Mouse (Mus musculus): ENCODE measurements at regions not wholly inside any gene's neighbourhood (a gene's known extent, or its start where the extent isn't known, plus 50 kb on each side); places are given as distances from the start of the nearest gene placed in this dataset.

DNA sequence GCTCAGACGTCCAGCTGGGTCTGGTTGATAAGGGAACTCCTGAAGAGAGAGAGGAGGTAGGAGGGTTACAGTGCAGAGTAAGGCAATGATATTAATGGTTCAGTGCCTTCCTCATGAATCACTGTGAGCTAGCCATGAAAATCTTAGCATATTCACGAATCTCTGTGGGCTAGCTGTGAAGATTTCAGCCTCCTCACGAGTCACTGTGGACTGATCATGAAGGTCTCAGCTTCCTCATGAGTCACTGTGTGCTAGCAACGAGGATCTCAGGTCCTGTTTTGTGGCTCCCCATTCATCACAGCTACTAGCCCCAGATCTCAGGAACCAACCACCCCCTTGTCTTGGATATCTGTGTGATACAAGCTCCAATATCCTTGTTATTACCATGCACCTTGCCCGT lies 191.4 kb downstream of the Rap2a start:
- no peak for DNase-seq

DNA sequence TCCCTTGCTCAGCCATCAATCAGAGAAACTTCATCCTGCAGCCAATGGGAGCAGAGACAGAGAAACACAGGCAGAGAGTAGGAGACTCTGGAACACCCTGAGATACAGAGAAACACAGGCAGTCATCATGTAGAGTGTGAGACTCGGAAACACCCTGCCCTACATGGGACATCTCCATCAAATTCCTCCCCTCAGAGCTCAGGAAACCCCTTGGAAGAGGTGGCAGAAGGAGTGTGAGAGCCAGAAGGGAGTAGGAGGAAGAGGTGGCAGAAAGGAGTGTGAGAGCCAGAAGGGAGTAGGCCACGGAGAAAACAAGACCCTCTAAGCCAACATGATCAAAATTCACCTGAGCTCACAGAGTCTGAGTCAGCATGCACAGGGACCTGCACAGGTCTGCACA lies 197.5 kb downstream of the Rap2a start:
- DNase-seq, result no peak

DNA sequence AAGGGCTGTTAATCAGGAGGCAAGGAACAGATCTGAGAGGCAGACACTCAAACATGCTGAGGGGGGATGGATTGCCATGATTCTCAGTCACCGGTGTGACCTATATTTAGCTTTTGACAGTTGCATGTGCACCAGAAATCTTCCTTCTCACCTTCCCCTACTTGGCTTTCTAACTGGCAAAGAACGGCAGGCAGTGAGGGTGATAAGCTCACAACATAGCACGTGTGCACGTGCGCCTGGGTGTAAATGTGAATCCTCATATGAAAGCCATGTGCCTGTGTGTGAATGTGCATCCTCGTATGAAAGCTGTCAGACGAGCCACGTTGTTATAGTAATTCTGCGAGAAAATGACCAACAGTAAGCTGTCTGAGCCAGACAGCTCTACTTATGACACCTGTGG lies 200.3 kb downstream of the Rap2a start:
- DNase-seq, result no peak

DNA sequence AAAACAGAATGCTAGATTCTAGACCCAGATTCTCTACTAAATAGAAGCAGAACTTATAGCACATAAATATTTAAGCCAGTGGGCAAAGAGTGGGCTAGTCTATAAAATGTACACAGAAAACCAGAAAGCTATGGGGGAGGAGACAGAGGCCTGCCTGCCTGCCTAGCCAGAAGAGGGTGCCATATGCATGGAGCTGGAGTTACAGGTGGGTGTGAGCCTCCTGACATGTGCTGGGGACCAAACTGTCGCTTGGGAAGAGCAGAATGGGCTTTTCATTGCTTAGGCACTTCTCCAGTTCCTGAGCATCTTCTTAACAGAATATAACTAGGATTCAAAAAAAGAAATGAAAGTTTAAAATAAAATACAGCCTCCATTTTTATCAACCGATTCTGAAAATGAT lies 200.8 kb downstream of the Rap2a start:
- no peak for DNase-seq

DNA sequence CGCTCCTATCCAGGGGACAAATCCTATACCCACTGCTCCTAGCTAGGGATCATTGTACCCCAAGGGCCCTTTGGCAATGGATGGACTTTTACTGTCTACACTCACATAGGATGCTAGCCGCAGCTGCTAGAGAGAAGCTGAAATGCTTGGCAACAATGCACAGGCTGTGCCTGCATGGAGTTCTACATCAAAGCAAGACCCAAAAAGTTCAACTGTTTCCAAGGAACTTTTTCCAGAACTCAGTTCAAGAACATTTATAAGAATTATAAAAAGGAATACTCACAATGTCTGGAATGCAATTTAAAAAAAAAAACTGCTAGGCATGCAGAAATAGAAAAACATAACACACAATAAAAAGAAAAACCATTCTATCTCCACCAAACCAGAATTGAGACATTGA lies 202.0 kb downstream of the Rap2a start:
- DNase-seq, result no peak

DNA sequence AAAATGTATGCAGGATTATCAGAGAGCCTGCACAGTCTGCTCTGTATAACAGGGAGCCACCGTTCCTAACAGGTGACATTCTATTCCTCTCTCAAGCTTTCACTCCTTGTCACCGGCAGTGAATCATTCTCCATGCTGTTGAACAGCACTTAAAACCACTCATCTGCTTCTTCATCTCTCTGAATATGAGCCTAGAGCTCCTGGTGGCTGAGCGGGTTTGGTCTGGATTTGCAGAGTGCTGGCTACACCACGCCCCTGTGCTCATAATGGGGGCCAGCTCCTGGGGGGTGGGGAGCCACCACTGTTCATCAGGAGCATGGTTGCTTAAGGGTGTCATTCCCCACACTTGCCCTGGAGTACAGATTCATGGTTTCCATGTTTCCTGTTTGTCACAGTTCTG lies 207.0 kb downstream of the Rap2a start:
- DNase-seq, result no peak

DNA sequence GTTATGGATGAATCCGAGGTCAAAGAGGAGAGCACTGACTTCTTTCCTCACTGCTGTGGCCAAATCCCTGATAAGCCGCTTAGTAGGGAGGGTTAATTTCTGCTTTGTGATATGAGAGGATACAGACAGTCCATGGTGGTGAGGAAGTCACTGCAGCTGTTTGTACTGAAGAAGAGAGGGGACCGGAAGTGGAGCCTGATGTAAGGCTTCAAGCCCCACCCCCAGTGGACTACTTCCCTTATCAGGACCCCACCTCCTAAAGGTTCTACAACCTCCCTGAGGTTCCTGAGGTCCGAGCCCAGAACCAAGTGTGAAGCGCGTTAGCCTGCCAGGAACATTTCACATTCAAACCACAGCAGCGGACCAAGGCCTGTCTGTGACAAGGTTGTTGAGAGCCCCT lies 207.6 kb downstream of the Rap2a start:
- DNase-seq, result no peak

DNA sequence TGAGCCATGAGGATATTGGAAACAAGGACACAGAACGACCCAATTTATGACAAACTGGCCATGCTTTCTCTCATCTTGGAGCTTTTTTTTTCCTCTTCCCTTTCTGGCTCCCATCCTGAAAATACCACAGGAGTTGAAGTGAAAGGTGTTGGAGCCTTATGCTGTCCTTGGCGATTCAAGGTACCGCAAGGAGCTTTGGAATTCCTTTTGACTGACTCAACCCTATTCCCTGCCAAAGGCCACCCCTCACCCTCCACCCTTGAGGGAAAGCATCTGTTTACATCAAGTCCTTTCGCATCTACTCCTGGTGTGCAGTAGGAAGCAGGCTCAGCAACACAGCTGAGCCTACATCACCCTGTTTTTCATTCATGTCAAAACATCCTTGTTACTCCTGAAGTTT lies 208.5 kb downstream of the Rap2a start:
- no peak for DNase-seq

DNA sequence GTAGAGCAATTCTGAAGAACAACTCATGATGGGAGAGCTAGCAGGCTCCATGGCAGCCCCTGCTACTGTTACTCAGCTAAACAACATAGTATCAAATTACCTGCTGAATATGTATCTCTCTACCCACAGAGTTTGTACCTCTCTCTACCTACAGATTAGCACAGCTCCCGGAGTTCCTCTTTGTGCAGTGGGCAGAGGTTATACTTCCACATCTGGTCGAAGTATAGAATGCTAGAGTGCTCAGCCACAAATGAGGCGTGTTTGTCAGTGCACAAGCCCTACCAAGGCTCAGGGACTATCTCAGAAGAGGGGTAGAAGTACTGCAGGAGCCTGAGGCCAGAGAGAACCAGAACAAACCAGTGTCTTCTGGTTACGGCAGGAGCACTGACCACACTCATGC lies 211.6 kb upstream of the Ipo5 start:
- DNase-seq, result no peak

DNA sequence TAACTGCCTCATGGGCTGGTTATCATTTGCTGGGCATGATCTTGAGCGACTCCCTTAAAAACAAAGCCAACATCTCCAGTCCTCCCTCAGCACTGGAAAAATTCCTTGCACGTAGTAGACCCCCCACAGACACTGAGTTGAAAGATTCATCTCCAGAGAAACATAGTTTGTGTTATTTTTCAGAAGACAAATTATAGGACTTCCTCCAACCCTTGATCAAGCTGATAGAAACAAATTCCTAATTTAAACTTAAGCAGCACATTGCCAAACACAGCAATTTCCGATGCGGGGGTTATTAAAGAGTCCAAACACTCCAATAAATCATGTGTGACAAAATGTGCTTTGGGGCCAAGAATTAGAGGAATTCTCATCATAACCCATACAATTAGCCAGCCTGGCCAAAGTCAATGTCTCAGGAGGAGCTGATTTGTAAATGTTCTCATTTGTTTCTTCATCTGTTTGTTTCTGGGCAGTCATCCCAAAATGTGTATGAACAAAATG lies 205.7 kb upstream of the Ipo5 start:
- no peak for DNase-seq

DNA sequence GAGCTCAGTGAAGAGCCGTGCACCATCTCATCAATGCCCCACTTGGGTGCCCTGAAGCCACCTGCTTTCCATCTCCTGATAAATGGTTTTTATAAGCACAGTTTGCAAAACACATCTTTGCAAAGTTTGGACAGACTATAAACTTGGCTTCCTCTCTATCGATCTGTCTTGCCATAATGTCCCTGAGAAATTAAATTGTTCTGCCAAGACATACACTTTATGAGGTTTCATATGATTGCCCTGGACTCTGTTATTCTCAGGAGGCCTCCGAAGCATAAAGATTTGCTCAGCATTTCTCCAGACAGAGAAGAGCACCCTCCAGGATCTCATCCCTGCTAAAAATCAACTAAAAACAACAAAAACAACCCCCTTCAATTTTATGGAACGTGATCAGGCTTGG lies 200.2 kb upstream of the Ipo5 start:
- no peak for DNase-seq

DNA sequence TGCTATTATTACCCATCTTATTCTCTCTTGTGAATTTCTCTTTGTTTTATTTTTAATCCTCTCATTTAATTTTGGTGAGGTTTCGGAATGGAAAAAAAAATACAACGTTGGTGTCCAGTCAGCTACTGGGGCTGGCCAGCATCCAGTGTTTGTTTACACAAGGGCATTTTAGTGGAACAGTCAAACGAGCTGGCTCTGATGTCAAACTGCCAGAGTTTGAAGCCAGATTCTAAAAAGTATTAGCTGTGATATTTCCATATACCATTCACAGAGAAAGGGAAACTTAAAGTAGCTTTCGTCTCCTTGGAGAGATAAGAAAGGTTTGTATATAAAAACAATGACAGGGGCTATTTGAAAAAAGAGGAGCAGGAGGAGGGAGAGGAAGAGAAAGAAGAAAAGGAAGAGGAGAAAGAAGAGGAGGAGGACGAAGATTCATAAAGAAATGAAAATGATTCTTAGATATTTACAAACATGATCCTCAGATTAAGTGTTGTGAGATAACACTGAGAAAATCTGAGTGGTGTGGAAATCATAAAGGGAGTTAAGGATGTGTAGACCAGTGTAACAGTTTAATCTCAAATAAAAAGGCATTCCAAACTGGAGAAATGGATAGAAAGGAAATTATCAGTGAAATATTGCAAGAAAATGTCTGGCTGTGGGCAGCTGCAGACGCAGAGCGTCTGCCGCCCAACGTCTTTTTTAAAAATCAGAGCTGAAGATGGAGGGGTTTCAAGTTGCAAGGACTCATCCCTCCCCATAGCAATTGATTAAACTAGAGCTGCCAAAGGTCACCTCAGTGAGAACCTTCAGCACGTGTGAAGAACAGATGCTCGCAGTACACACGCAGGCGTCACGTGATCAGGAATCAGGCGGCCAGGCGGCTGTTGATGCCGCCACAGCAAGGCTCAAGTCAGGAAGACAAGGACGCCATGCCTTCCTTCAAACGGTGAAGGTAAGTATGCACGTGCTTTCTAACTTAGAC lies 190.3 kb upstream of the Ipo5 start:
- DNase-seq, result no peak

DNA sequence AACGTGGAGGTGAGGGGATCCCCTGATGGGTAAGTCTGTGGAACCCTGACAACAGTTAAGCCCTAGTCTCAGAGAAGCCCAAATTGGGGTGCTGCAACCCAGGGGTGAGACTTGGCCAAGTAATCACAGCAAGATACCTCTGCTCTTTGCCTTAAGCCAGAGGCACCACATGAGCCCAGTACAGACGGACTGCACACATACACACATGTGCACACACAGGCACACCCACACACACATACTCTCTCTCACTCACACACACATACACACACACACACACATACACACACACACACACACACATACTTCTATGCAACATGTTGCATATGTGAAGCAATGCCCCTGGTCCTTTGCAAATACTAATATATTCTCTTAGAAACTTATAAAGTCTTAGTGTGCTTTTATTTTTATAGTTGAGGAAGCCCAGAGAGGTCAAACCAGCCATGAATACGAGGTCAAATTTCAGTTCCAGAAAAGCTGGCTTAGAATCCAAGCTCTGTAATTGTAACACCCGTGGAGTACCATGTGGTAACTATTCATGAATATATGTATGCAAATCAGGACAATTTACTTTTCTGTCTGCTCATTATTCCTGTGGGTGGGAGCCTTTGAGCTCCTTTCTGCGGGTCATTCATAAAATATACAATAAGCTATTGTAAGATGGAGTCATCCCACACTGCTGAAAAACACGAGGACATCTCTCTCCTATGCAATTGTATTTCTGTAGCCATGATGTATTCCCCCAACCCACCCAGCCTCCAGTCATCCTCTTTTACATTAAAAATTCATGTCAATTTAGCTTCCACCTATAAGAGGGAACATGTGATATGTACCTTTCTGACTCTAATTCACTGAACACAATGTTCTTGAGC lies 189.2 kb upstream of the Ipo5 start:
- no peak for DNase-seq

DNA sequence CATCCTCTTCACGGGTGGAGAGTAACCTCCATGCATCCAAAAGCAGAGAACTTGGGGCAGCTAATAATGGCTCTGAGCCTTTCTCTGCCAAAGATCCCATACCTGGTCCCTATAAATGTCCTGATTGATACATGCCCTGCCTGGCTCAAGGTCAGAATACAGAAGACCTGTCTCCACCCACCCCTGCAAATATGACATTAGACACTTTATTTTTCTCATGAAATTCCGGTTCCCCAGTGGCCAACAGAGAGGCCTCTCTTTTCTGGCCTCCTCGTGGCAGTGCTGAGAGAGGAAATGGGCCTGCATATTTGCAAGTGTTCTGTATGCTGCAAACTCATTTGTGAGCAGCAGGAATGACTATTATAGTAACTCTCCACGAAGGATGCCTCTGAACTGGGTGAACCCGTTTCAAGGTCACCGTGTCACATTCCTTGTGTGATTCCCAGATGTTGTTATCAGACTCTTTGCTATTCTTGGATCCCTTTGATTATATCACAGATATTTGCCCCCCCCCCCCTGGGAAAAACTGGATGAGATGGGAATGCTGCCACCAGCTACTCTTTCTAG lies 188.4 kb upstream of the Ipo5 start:
- no peak for DNase-seq

DNA sequence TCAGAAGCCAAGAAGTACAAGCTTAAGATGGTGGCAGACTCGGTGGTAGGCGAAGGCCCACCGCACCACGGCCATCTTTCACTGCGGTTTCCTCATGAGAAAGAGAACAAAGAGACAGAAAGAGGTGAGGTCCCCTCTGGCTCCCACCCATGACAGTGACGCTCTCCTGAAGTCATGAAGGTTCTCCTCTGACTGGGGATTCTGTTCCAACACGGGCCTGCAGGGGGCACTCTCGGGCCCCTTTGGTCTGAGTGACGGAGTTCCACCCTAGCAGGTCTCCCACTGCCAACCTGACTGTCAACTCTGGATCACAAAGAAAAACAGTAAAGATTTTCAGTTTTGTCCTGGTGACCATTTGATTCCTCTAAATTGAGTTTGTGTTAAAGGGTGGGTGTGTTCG lies 182.9 kb upstream of the Ipo5 start:
- no peak for DNase-seq

DNA sequence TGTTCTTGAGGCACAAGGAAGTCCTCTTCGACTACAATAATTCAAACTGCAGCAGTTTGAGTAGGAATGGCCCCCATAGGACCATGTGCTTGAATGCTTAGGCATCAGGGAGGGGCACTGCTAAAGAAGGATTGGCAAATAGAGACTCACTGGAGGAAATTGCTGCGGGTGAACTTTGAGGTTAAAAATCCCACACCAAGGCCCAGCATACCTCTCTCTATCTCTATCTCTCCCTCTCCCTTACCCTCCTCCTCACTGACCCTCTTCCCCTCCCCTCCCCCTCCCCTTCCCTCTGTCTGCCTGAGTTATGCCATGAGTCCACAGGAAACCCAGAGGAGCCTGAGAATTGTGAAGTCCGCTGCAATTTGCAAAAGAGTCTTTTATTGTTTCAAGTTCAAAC lies 180.8 kb upstream of the Ipo5 start:
- no peak for DNase-seq

DNA sequence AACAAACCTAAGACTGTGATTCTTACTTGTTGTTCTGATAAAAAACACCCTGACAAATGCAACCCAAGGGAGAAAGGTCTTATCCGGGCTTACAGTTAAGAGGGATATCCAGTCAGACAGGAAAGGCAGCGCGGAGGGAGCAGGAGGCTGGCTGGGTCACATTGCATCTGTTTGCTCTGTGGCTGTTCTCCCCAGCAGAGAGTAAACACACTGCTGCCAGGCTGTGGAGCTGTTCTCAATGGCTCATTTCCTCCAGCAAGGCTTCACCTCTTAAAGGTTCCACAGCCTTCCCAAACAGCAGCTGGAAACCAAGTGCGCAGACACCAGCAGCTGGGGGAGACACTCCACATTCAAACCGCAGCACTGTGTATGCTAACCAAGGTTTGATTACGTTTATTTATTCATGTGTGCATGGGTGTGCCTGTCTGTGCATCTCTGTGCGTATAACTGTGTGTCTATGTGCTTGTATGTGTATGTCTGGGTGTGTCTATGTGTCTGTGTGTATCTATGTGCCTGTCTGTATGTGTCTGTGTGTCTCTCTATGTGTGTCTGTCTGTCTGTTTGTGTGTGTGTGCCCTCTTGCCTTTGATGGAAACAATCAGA lies 179.2 kb upstream of the Ipo5 start:
- DNase-seq, result no peak

DNA sequence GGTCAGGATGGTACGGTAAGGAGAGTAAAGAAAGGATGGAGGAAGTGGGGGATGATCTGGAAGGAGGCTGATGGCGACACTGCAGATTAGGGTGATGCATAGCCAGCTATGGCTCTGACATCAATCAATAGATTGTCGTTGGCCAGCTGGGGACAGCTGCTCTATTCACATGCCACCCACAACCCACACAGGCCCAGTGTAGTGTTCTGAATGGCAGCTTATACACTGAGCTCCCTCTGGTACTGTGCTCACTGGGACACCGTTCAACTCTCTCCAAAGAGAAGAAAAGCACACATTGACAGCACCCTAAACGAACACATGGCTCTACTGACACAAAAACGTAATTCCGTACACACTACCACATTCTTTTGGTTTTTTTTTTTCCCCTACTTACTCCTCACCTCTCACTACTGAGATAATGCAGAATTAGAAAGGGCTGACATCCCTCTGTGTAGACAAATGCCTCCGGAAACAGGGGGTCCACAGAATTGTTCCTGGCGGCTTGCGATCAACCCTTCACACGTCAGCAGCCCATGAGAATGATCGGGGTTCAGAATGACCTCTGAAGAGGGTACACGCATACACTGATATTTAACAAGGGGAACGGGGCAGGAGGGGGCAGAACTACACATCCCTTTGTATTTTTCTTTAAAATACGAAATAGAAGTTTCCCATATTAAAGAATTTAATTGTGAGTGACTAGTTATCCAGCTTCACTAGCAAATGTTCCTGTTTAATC lies 178.5 kb upstream of the Ipo5 start:
- DNase-seq, result no peak

DNA sequence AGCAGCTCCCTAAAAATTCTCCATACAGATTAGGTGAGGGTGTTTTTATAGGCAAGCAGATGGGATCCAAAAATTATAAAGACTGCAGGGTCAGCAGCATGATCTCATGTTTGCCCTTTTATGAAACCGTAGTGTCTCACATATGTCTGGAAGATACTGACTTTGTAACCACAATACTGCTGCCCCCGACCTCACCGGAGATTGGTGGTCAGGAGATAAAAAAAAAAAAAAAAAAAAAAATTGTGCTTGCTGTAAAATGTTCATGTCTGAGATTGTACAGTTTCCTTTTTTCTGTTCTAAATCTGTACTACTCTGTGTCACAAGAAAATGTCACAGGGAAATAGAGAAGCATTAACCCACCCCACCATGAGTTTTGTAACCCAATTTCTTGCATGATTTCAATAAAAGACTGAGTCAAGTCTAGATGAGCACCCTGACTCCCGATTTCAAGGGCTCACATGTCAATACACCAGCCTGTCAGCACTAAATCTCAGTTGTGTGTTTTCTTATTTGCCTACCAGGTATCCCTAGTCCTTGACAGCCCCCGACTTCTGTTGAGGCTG lies 169.5 kb upstream of the Ipo5 start:
- DNase-seq, result no peak

DNA sequence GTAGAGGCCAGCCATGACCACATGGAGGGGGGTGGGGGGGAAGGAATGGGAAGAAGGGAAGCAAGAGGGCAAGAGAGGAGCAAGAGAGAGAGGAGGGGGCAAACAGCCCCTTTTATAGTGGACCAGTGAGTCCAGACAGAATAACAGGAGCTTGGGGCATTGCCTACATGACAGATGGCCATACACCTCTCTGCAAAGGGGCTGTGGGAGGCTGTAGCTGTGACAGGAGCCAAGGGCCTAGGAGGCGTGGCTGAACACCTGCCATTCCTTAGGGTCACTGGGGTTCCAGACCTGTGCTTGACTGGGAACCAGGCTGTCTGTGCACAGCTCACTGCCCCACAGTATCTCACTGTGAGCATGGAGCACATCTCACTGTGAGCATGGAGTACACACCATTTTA lies 157.0 kb upstream of the Ipo5 start:
- DNase-seq, result no peak

DNA sequence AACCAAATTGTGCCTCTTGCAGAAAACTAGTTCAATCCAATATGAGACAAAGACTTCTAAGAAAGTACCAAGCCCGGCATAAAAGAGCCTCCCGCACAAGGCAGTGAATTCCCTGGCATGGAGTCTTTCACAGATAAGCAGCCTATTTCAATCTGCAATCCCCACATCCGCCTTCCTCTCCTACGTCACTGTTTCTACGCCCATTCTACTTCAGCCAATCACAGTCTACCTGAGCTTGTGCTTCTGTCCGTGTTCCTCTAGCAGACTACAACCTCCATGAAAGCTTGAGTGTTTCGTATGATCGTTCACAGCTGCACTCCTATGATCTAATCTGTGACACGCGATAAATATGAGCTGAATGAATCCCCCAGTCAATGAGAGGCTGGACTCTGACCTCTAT lies 155.6 kb upstream of the Ipo5 start:
- DNase-seq, result no peak
